Mouse (Mus musculus): Measurements from ENCODE around the gene Esp31. TPM values are rescaled to one million over a fixed set of nuclear protein-coding genes. Genes with fewer than 3 reads are reported as not detected.

Gene Esp31
- not detected in 2 replicates for polyA plus RNA-seq (2012; ENCODE audit: insufficient read depth, low replicate concordance)

- H3K4me3 ChIP-seq (replicated peaks) = no peak within 1 kb of the TSS
- no peaks in the 10 kb centered on the region for H3K27me3 ChIP-seq (replicated peaks)
- H3K4me1 ChIP-seq = no peaks in the 10 kb centered on the region
- no peak for TF ChIP-seq FLI1 (IDR thresholded peaks at IDR 0.05; ENCODE audit: low read length)
- TF ChIP-seq GATA1 (IDR thresholded peaks at IDR 0.05; ENCODE audit: borderline replicate concordance, low read length) = no peak
- H3K9me3 ChIP-seq = peaks cover 9% of the 10 kb centered on the region; the same call in 1 of the 2 replicates
- no peaks in the 10 kb centered on the region for H3K36me3 ChIP-seq (replicated peaks; ENCODE audit: low read length)
Measured at GRCm38 (mm10) chr17:38639147-38639546, at the start of gene Esp31. Gene Esp31, plus strand, starts transcription at chr17:38639447.

Other genes with a start within 250 kb of the Esp31 start
- gene Esp36, start 219.3 kb upstream of the Esp31 start, polyA plus RNA-seq (2012; ENCODE audit: insufficient read depth, low replicate concordance) = not detected in 2 replicates
- not detected in 2 replicates for gene Esp34, start 85.3 kb upstream of the Esp31 start, polyA plus RNA-seq (2012; ENCODE audit: insufficient read depth, low replicate concordance)